Mouse (Mus musculus): ENCODE data around the gene Commd7. TPM values are rescaled to one million over a fixed set of nuclear protein-coding genes. Genes with fewer than 3 reads are reported as not detected.
"Not testable (repeated sequence)": the region's sequence is repeated elsewhere in the genome, so short reads cannot be mapped to it uniquely, and the experiment has no call there.

Gene Commd7
- 84.6 and 85.9 TPM in 2 replicates for polyA plus RNA-seq (2015; fragmentation: Nextera tagmentation; extraction: Ambion mirVana)

GRCm38 (mm10) chr2:153631976-153632870 is at the start of gene Commd7:
TSS of gene Commd7 (minus strand) at chr2:153632781.
- no peaks in the 10 kb centered on the region for H3K9me3 ChIP-seq
- peaks cover 30% of the 10 kb centered on the region for H3K4me1 ChIP-seq (replicated peaks)
- no peaks in the 10 kb centered on the region for H3K27me3 ChIP-seq
- H3K4me2 ChIP-seq, result peak within 1 kb of the TSS; percentile 70
- peaks cover 20% of the 10 kb centered on the region for H3K36me3 ChIP-seq
- WGBS, result 5% methylated on average over 53 of the region's 53 CpGs
- ATAC-seq (ENCODE audit: low read depth), result peak; percentile 90
- peak within 1 kb of the TSS; percentile 88 for H3K4me3 ChIP-seq
- H3K27ac ChIP-seq (replicated peaks), result peak within 1 kb of the TSS; percentile 94
- peak within 1 kb of the TSS; percentile 94 for H3K9ac ChIP-seq

- Histone ChIP-seq H3K4me1 (replicated peaks) (no peaks in the 10 kb centered on the region), H3K9me3 (no peaks in the 10 kb centered on the region), H3K27ac (replicated peaks) (no peak overlapping the region), H3K4me2 (no peak overlapping the region), H3K9ac (no peak overlapping the region), H3K36me3 (0 out of 2 replicates have a peak, but pooled peaks cover 18% of the 10 kb centered on the region), H3K4me3 (no peak overlapping the region), H3K27me3 (no peaks in the 10 kb centered on the region)
- no peak for ATAC-seq (ENCODE audit: low read depth)
- 98% methylated on average over 1 of the region's 1 CpGs for WGBS
Observed at GRCm38 (mm10) chr2:153679959-153680358, 47.4 kb upstream of the Commd7 start.

- no peaks in the 10 kb centered on the region for H3K27me3 ChIP-seq
- 0 out of 2 replicates have a peak, but pooled peaks cover 18% of the 10 kb centered on the region for H3K36me3 ChIP-seq
- ATAC-seq (ENCODE audit: low read depth), result no peak
- H3K4me3 ChIP-seq, result no peak overlapping the region
- no peak overlapping the region for H3K9ac ChIP-seq
- H3K27ac ChIP-seq (replicated peaks), result no peak overlapping the region
- no peak overlapping the region for H3K4me2 ChIP-seq
- 89% methylated on average over 7 of the region's 7 CpGs for WGBS
- no peaks in the 10 kb centered on the region for H3K4me1 ChIP-seq (replicated peaks)
- H3K9me3 ChIP-seq, result no peaks in the 10 kb centered on the region
Observed at GRCm38 (mm10) chr2:153677550-153677949, 45.0 kb upstream of the Commd7 start.

GRCm38 (mm10) chr2:153676944-153677343 is 44.4 kb upstream of the Commd7 start:
- Histone ChIP-seq H3K36me3 (0 out of 2 replicates have a peak, but pooled peaks cover 18% of the 10 kb centered on the region), H3K9me3 (no peaks in the 10 kb centered on the region), H3K27me3 (no peaks in the 10 kb centered on the region), H3K4me1 (replicated peaks) (no peaks in the 10 kb centered on the region), H3K4me2 (no peak overlapping the region), H3K4me3 (no peak overlapping the region), H3K27ac (replicated peaks) (no peak overlapping the region), H3K9ac (no peak overlapping the region)
- WGBS, result 93% methylated on average over 6 of the region's 6 CpGs
- no peak for ATAC-seq (ENCODE audit: low read depth)

GRCm38 (mm10) chr2:153675364-153675763 is 42.8 kb upstream of the Commd7 start:
- 0 out of 2 replicates have a peak, but pooled peaks cover 16% of the 10 kb centered on the region for H3K36me3 ChIP-seq
- not testable (repeated sequence) for H3K9me3 ChIP-seq; H3K27ac ChIP-seq (replicated peaks); ATAC-seq (ENCODE audit: low read depth); H3K4me2 ChIP-seq; H3K4me3 ChIP-seq; H3K9ac ChIP-seq; H3K27me3 ChIP-seq; H3K4me1 ChIP-seq (replicated peaks)
- WGBS, result 84% methylated on average over 1 of the region's 1 CpGs

GRCm38 (mm10) chr2:153672619-153673018 is 40.0 kb upstream of the Commd7 start:
- no peak overlapping the region for H3K4me2 ChIP-seq
- H3K9ac ChIP-seq, result no peak overlapping the region
- no peak overlapping the region for H3K27ac ChIP-seq (replicated peaks)
- 0 out of 2 replicates have a peak, but pooled peaks cover 8% of the 10 kb centered on the region for H3K36me3 ChIP-seq
- H3K4me3 ChIP-seq, result no peak overlapping the region
- 93% methylated on average over 2 of the region's 2 CpGs for WGBS
- no peaks in the 10 kb centered on the region for H3K9me3 ChIP-seq
- H3K27me3 ChIP-seq, result no peaks in the 10 kb centered on the region
- peaks cover 6% of the 10 kb centered on the region; the same call in 1 of the 2 replicates for H3K4me1 ChIP-seq (replicated peaks)
- no peak for ATAC-seq (ENCODE audit: low read depth)

DNA sequence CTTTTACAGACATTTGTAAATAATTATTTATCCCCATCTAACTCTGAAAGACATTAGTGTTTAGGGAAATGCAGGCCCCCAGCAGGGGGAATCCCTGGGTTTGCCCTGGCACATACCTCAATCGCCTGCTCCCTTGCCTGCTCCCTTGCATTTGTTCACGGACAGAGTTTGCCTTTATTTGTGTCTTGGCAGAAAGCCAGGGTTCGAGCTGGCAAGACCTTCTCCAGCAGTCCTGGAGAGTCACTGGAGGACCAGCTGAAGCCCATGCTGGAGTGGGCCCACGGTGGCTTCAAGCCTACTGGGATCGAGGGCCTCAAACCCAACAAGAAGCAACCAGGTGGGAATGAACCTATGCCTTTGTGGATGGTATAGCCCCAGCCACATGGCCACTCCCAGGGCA is 37.5 kb upstream of the Commd7 start:
- Histone ChIP-seq H3K27ac (replicated peaks) (no peak overlapping the region), H3K4me2 (no peak overlapping the region), H3K9ac (no peak overlapping the region), H3K4me3 (no peak overlapping the region), H3K4me1 (replicated peaks) (peaks cover 6% of the 10 kb centered on the region; the same call in 1 of the 2 replicates), H3K27me3 (no peaks in the 10 kb centered on the region), H3K9me3 (no peaks in the 10 kb centered on the region), H3K36me3 (peaks cover 6% of the 10 kb centered on the region; the same call in 1 of the 2 replicates)
- 63% methylated on average over 5 of the region's 5 CpGs for WGBS
- ATAC-seq (ENCODE audit: low read depth), result no peak; the same call in 1 of the 2 replicates

- ATAC-seq (ENCODE audit: low read depth), result peak; percentile 76; the same call in 1 of the 2 replicates
- no peak overlapping the region for H3K4me2 ChIP-seq
Observed at GRCm38 (mm10) chr2:153668754-153669376, 36.3 kb upstream of the Commd7 start.

GRCm38 (mm10) chr2:153665401-153665800 is 32.8 kb upstream of the Commd7 start:
- Histone ChIP-seq H3K4me2 (no peak overlapping the region), H3K4me1 (replicated peaks) (peaks cover 6% of the 10 kb centered on the region; the same call in 1 of the 2 replicates), H3K27me3 (no peaks in the 10 kb centered on the region), H3K4me3 (no peak overlapping the region), H3K9me3 (no peaks in the 10 kb centered on the region), H3K9ac (no peak overlapping the region), H3K36me3 (peaks cover 9% of the 10 kb centered on the region; the same call in 1 of the 2 replicates), H3K27ac (replicated peaks) (no peak overlapping the region)
- no peak for ATAC-seq (ENCODE audit: low read depth)
- 92% methylated on average over 7 of the region's 7 CpGs for WGBS

More at GRCm38 (mm10) chr2:153668754-153669376, 36.3 kb upstream of the Commd7 start:
- 71% methylated on average over 7 of the region's 7 CpGs for WGBS
- no peaks in the 10 kb centered on the region for H3K9me3 ChIP-seq
- H3K4me3 ChIP-seq, result no peak overlapping the region
- H3K27me3 ChIP-seq, result no peaks in the 10 kb centered on the region
- peaks cover 6% of the 10 kb centered on the region; the same call in 1 of the 2 replicates for H3K36me3 ChIP-seq
- no peak overlapping the region for H3K27ac ChIP-seq (replicated peaks)
- peaks cover 6% of the 10 kb centered on the region; the same call in 1 of the 2 replicates for H3K4me1 ChIP-seq (replicated peaks)
- H3K9ac ChIP-seq, result no peak overlapping the region

GRCm38 (mm10) chr2:153660616-153661015 is 28.0 kb upstream of the Commd7 start:
- no peaks in the 10 kb centered on the region for H3K27me3 ChIP-seq
- H3K4me1 ChIP-seq (replicated peaks), result no peaks in the 10 kb centered on the region
- H3K9me3 ChIP-seq, result no peaks in the 10 kb centered on the region
- 61% methylated on average over 3 of the region's 3 CpGs for WGBS
- no peak overlapping the region for H3K9ac ChIP-seq
- no peak overlapping the region for H3K27ac ChIP-seq (replicated peaks)
- ATAC-seq (ENCODE audit: low read depth), result no peak
- H3K36me3 ChIP-seq, result peaks cover 6% of the 10 kb centered on the region; the same call in 1 of the 2 replicates
- no peak overlapping the region for H3K4me2 ChIP-seq
- no peak overlapping the region for H3K4me3 ChIP-seq

DNA sequence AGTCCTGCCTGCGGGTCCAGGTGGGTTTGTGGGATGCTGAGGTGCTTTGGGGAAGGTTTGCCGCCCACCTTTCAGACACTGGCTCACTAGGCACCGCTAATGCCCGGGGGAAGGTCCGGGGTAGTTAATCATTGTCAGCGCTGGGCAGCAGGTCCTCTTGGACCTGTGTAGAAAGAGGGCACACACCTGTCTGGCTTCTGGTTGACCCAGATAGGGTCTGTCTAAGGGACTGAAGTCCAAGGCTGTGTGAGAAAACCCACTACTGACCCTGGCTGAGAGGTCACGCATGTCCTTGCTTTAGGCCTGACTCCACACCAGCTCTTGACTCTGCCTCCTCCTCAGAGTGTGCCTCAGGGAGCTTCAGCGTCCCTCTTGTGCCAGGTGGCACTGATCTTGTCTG is 25.1 kb upstream of the Commd7 start:
- not testable (repeated sequence) for H3K36me3 ChIP-seq; H3K9me3 ChIP-seq; ATAC-seq (ENCODE audit: low read depth); H3K4me1 ChIP-seq (replicated peaks); H3K27me3 ChIP-seq; H3K4me3 ChIP-seq; H3K9ac ChIP-seq; H3K4me2 ChIP-seq; H3K27ac ChIP-seq (replicated peaks)
- WGBS, result 90% methylated on average over 7 of the region's 8 CpGs

GRCm38 (mm10) chr2:153651681-153652080 is 19.1 kb upstream of the Commd7 start:
- no peak for ATAC-seq (ENCODE audit: low read depth)
- H3K4me2 ChIP-seq, result no peak overlapping the region
- peaks cover 20% of the 10 kb centered on the region for H3K4me1 ChIP-seq (replicated peaks)
- no peaks in the 10 kb centered on the region for H3K36me3 ChIP-seq
- no peak overlapping the region for H3K9ac ChIP-seq
- H3K4me3 ChIP-seq, result no peak overlapping the region
- H3K9me3 ChIP-seq, result no peaks in the 10 kb centered on the region
- no peak overlapping the region for H3K27ac ChIP-seq (replicated peaks)
- H3K27me3 ChIP-seq, result peaks cover 15% of the 10 kb centered on the region
- 44% methylated on average over 3 of the region's 3 CpGs for WGBS

All from neural tube, embryonic 13.5 days (tissue).